In the genomic region with DNA sequence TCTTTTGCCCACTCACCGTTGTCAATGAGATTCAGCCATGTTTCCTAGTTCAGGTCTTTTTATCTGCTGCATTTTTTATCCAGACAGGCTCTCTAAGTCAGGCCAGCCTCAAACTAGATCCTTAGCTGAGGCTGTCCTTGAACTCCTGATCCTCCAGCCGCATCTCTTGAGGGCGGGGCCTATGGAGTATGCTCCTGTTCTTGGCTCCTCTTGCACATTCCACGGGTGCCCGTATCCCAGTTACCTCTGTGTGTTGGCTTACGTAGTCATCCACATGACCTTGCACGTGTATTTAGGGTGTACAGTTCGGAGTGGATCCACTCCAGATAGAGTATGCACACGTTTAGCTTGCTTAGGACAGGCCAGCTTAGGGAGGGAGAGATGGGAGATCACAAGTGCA, we compare ENCODE assay signal across 34 mouse cellular contexts.
"Had no signal": no experiment of that assay in that cellular context is flagged by ENCODE, and none has a peak within 500 bp of the region (broad histone marks: within the 10 kb centered on the region; RNA-seq: fewer than 3 reads in every experiment).

No protein-coding gene starts in this region.

- H3K27ac ChIP-seq: heart, embryonic 13.5 days; heart, embryonic 15.5 days; hindbrain, embryonic 10.5 days; hindbrain, embryonic 12.5 days; hindbrain, embryonic 13.5 days; hindbrain, embryonic 14.5 days; hindbrain, embryonic 15.5 days; hindbrain, postnatal 0 days; intestine, embryonic 15.5 days; kidney, embryonic 15.5 days; kidney, postnatal 0 days; layer of hippocampus, adult 2 months; left cerebral cortex, adult 2 months had no signal

- H3K4me1 ChIP-seq: heart, embryonic 12.5 days; heart, embryonic 13.5 days; heart, embryonic 15.5 days; hindbrain, embryonic 10.5 days; hindbrain, embryonic 12.5 days; hindbrain, embryonic 15.5 days; intestine, embryonic 15.5 days; kidney, embryonic 15.5 days had no signal

- H3K9me3 ChIP-seq: heart, embryonic 12.5 days; heart, embryonic 13.5 days; heart, embryonic 15.5 days; hindbrain, embryonic 10.5 days; hindbrain, embryonic 12.5 days; hindbrain, embryonic 13.5 days; hindbrain, embryonic 15.5 days; intestine, embryonic 15.5 days; kidney, embryonic 15.5 days had no signal

- H3K36me3 ChIP-seq: heart, embryonic 12.5 days; heart, embryonic 13.5 days; heart, embryonic 15.5 days; hindbrain, embryonic 10.5 days; hindbrain, embryonic 12.5 days; hindbrain, embryonic 13.5 days; hindbrain, embryonic 15.5 days; intestine, embryonic 15.5 days; kidney, embryonic 15.5 days had no signal

- H3K27me3 ChIP-seq: heart, embryonic 12.5 days; heart, embryonic 13.5 days; heart, embryonic 15.5 days; hindbrain, embryonic 12.5 days; hindbrain, embryonic 13.5 days; hindbrain, embryonic 15.5 days; intestine, embryonic 15.5 days; kidney, embryonic 15.5 days had no signal

- H3K9ac ChIP-seq: heart, embryonic 12.5 days; heart, embryonic 13.5 days; heart, embryonic 15.5 days; hindbrain, embryonic 12.5 days; hindbrain, embryonic 13.5 days; hindbrain, embryonic 14.5 days; hindbrain, embryonic 15.5 days; intestine, embryonic 15.5 days; kidney, embryonic 15.5 days had no signal

- ATAC-seq: hindbrain, embryonic 16.5 days; hindbrain, postnatal 0 days; inflammation-experienced regulatory T-cells, adult 6 months; intestine, embryonic 15.5 days; intestine, embryonic 16.5 days; intestine, postnatal 0 days had no signal

- H3K4me3 ChIP-seq: heart, embryonic 12.5 days; heart, embryonic 13.5 days; heart, embryonic 15.5 days; hindbrain, embryonic 10.5 days; hindbrain, embryonic 12.5 days; hindbrain, embryonic 13.5 days; hindbrain, embryonic 15.5 days; intestine, embryonic 15.5 days; kidney, embryonic 15.5 days; layer of hippocampus, adult 2 months; left cerebral cortex, adult 2 months had no signal

- DNase-seq: heart, postnatal 10 days; heart, postnatal 14 days; heart, postnatal 36 days; heart, postnatal 4 days; kidney, adult 11 months; kidney, adult 18-20 months; kidney, adult 2 months; kidney, adult 8-10 months; kidney, adult 9 months; kidney, postnatal 10 days; kidney, postnatal 14 days; kidney, postnatal 25 days; kidney, postnatal 36 days; kidney, postnatal 4 days; layer of hippocampus, adult 9-11 months; layer of hippocampus, postnatal 36 days had no signal

- H3K4me2 ChIP-seq: heart, embryonic 12.5 days; heart, embryonic 13.5 days; heart, embryonic 15.5 days; hindbrain, embryonic 12.5 days; hindbrain, embryonic 13.5 days; hindbrain, embryonic 14.5 days; hindbrain, embryonic 15.5 days; intestine, embryonic 15.5 days; kidney, embryonic 15.5 days had no signal
